24 mouse cellular contexts compared by ENCODE assay signal in the genomic region with DNA sequence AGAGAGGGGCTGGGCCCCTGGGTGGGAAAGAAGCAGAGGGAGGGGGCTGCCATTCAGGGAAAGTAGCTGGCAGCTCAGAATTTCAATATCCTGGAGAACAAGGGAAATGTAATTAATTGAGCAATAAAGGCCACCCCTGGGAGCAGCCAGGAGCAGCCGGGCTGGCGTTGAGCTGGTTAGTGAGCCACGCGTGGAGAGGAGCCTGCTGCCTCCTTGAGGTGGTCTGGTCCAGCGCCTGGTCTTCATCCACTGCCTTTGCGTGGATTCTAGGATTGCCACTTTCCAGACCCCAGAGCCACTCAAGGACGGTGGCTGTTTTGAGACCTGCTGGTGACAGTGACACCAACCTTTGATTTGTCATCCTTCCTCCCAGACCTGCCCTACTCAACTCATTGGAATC. TPM values are rescaled to one million over a fixed set of nuclear protein-coding genes. Genes with fewer than 3 reads are reported as not detected.
DNase-seq lines count a peak whose midpoint lies in the region; ATAC-seq and TF ChIP-seq lines count a peak whose summit lies in the region.
"Had no signal": no experiment of that assay in that cellular context is flagged by ENCODE, and none has a peak within 500 bp of the region (broad histone marks: within the 10 kb centered on the region; RNA-seq: fewer than 3 reads in every experiment).

No protein-coding gene starts in this region.

- no peaks in the 10 kb centered on the region for H3K36me3 ChIP-seq in limb, embryonic 12.5 days
- no peaks in the 10 kb centered on the region for H3K36me3 ChIP-seq in limb, embryonic 10.5 days
- no peaks in the 10 kb centered on the region for H3K36me3 ChIP-seq in midbrain, postnatal 0 days (ENCODE audit: insufficient read depth, low read length)
- no peaks in the 10 kb centered on the region for H3K36me3 ChIP-seq in midbrain, embryonic 10.5 days
- H3K36me3 ChIP-seq in neural tube, embryonic 14.5 days (ENCODE audit: control insufficient read depth, insufficient read depth, low read length) = no peaks in the 10 kb centered on the region
- H3K36me3 ChIP-seq: embryonic facial prominence, embryonic 10.5 days; embryonic facial prominence, embryonic 12.5 days; forebrain, embryonic 15.5 days had no signal

- H3K4me2 ChIP-seq in limb, embryonic 12.5 days = no peak overlapping the region
- H3K4me2 ChIP-seq in midbrain, postnatal 0 days (ENCODE audit: low read depth, low read length, poor library complexity, severe bottlenecking) = no peak overlapping the region
- no peak overlapping the region for H3K4me2 ChIP-seq in neural tube, embryonic 14.5 days (ENCODE audit: low read depth, low read length)
- H3K4me2 ChIP-seq: embryonic facial prominence, embryonic 12.5 days; forebrain, embryonic 13.5 days; forebrain, embryonic 15.5 days had no signal

- H3K4me3 ChIP-seq in limb, embryonic 12.5 days (replicated peaks) = no peak overlapping the region
- no peak overlapping the region for H3K4me3 ChIP-seq in limb, embryonic 10.5 days
- no peak overlapping the region for H3K4me3 ChIP-seq in midbrain, postnatal 0 days (ENCODE audit: low read depth, low read length)
- H3K4me3 ChIP-seq in midbrain, embryonic 10.5 days = no peak overlapping the region
- H3K4me3 ChIP-seq in neural tube, embryonic 14.5 days (ENCODE audit: low read depth, low read length) = no peak overlapping the region
- H3K4me3 ChIP-seq: embryonic facial prominence, embryonic 10.5 days; embryonic facial prominence, embryonic 12.5 days; forebrain, embryonic 13.5 days; forebrain, embryonic 15.5 days had no signal

- H3K9ac ChIP-seq in limb, embryonic 12.5 days (replicated peaks) = no peak overlapping the region
- no peak overlapping the region for H3K9ac ChIP-seq in midbrain, postnatal 0 days (replicated peaks; ENCODE audit: low read length, poor library complexity, severe bottlenecking)
- no peak overlapping the region for H3K9ac ChIP-seq in neural tube, embryonic 14.5 days (replicated peaks; ENCODE audit: low read depth, low read length)
- H3K9ac ChIP-seq: embryonic facial prominence, embryonic 12.5 days; forebrain, embryonic 13.5 days; forebrain, embryonic 15.5 days; forebrain, postnatal 0 days had no signal

- H3K4me1 ChIP-seq in limb, embryonic 12.5 days (replicated peaks) = peaks cover 8% of the 10 kb centered on the region
- H3K4me1 ChIP-seq in limb, embryonic 10.5 days = peaks cover 17% of the 10 kb centered on the region
- H3K4me1 ChIP-seq in midbrain, postnatal 0 days (ENCODE audit: insufficient read depth, low read length) = no peaks in the 10 kb centered on the region
- H3K4me1 ChIP-seq in midbrain, embryonic 10.5 days = peaks cover 11% of the 10 kb centered on the region
- peaks cover 5% of the 10 kb centered on the region; the same call in 1 of the 2 replicates for H3K4me1 ChIP-seq in neural tube, embryonic 14.5 days (ENCODE audit: control insufficient read depth, insufficient read depth, low read length)
- H3K4me1 ChIP-seq: embryonic facial prominence, embryonic 12.5 days; forebrain, embryonic 15.5 days had no signal

- 0 out of 2 replicates have a peak overlapping the region, but pooled peaks have one; percentile 31 for H3K27ac ChIP-seq in limb, embryonic 12.5 days
- no peak overlapping the region for H3K27ac ChIP-seq in limb, embryonic 10.5 days
- no peak overlapping the region for H3K27ac ChIP-seq in midbrain, postnatal 0 days (ENCODE audit: low read depth, low read length)
- no peak overlapping the region for H3K27ac ChIP-seq in midbrain, embryonic 10.5 days (replicated peaks)
- peak overlapping the region; percentile 22; the same call in 1 of the 2 replicates for H3K27ac ChIP-seq in neural tube, embryonic 14.5 days (ENCODE audit: low read depth, low read length)
- H3K27ac ChIP-seq: embryonic facial prominence, embryonic 10.5 days; embryonic facial prominence, embryonic 12.5 days; forebrain, embryonic 13.5 days; forebrain, embryonic 15.5 days had no signal

- H3K9me3 ChIP-seq in limb, embryonic 12.5 days = peaks cover 7% of the 10 kb centered on the region; the same call in 1 of the 2 replicates
- no peaks in the 10 kb centered on the region for H3K9me3 ChIP-seq in limb, embryonic 10.5 days (replicated peaks)
- no peaks in the 10 kb centered on the region for H3K9me3 ChIP-seq in midbrain, postnatal 0 days (ENCODE audit: low read length)
- no peaks in the 10 kb centered on the region for H3K9me3 ChIP-seq in midbrain, embryonic 10.5 days (replicated peaks)
- no peaks in the 10 kb centered on the region for H3K9me3 ChIP-seq in neural tube, embryonic 14.5 days (ENCODE audit: control insufficient read depth, low read length)
- H3K9me3 ChIP-seq: embryonic facial prominence, embryonic 10.5 days; embryonic facial prominence, embryonic 12.5 days; forebrain, embryonic 13.5 days; forebrain, embryonic 15.5 days had no signal

- no peak; the same call in 1 of the 2 replicates for TF ChIP-seq CTCF in midbrain, postnatal 0 days (IDR thresholded peaks at IDR 0.05)
- no peak for TF ChIP-seq CTCF in brain, embryonic 14.5 days (IDR thresholded peaks at IDR 0.05; ENCODE audit: borderline replicate concordance, extremely low read depth, insufficient read depth, insufficient read length)

- TF ChIP-seq POLR2A in brain, embryonic 14.5 days (IDR thresholded peaks at IDR 0.05; ENCODE audit: borderline replicate concordance, extremely low read depth, insufficient read depth, insufficient read length, poor library complexity, severe bottlenecking) = no peak

- 54% methylated on average over 7 of the region's 7 CpGs for WGBS in limb, embryonic 12.5 days
- WGBS in limb, embryonic 10.5 days = 84% methylated on average over 7 of the region's 7 CpGs
- 72% methylated on average over 7 of the region's 7 CpGs for WGBS in midbrain, postnatal 0 days
- WGBS in midbrain, embryonic 10.5 days = 89% methylated on average over 7 of the region's 7 CpGs
- WGBS in neural tube, embryonic 14.5 days = 47% methylated on average over 7 of the region's 7 CpGs

- no peak for ATAC-seq in limb, embryonic 12.5 days (ENCODE audit: insufficient number of reproducible peaks, insufficient read depth, low FRiP score, low TSS enrichment, low read depth)
- no peak for ATAC-seq in midbrain, postnatal 0 days (ENCODE audit: low FRiP score)
- ATAC-seq in neural tube, embryonic 14.5 days (ENCODE audit: low read depth) = peak; percentile 58; the same call in 1 of the 2 replicates
- ATAC-seq: activated CD4-positive, CD25-positive, alpha-beta regulatory T cell, adult 4 months; forebrain, embryonic 13.5 days; forebrain, embryonic 15.5 days; forebrain, postnatal 0 days; Patski had no signal

- DNase-seq in limb, embryonic 10.5 days (ENCODE audit: low spot score) = no peak
- DNase-seq in midbrain, postnatal 0 days (ENCODE audit: low spot score) = peak; percentile 21
- DNase-seq in midbrain, embryonic 10.5 days (ENCODE audit: low spot score) = no peak
- no peak for DNase-seq in neural tube, embryonic 10.5 days (ENCODE audit: extremely low spot score, low spot score)
- peak; percentile 20 for DNase-seq in brain, embryonic 14.5 days (ENCODE audit: low read depth)
- no peak for DNase-seq in cerebellum, adult 11 months
- DNase-seq: adrenal gland, adult 8-10 months; adrenal gland, postnatal 14 days; adrenal gland, postnatal 36 days; cerebellum, adult 11-12 months; cerebellum, adult 2 months; cerebellum, adult 9-10 months; cerebellum, postnatal 25 days; forebrain, postnatal 0 days had no signal

- H3K27me3 ChIP-seq in limb, embryonic 12.5 days = no peaks in the 10 kb centered on the region; the same call in 1 of the 2 replicates
- no peaks in the 10 kb centered on the region for H3K27me3 ChIP-seq in limb, embryonic 10.5 days (ENCODE audit: low read depth, poor library complexity, severe bottlenecking)
- H3K27me3 ChIP-seq in midbrain, postnatal 0 days (ENCODE audit: insufficient read depth, low read length) = no peaks in the 10 kb centered on the region
- 0 out of 2 replicates have a peak, but pooled peaks cover 3% of the 10 kb centered on the region for H3K27me3 ChIP-seq in midbrain, embryonic 10.5 days (ENCODE audit: low read depth, poor library complexity, severe bottlenecking)
- no peaks in the 10 kb centered on the region for H3K27me3 ChIP-seq in neural tube, embryonic 14.5 days (ENCODE audit: control insufficient read depth, insufficient read depth, low read length)
- H3K27me3 ChIP-seq: embryonic facial prominence, embryonic 12.5 days; forebrain, embryonic 15.5 days; Patski had no signal

RNA-seq across cellular contexts. Expression of gene Cacna1i, which starts 59.5 kb away (rescaled TPM):
- not detected in 2 replicates for polyA plus RNA-seq in limb, embryonic 12.5 days (2016; fragmentation: Nextera tagmentation; extraction: Ambion mirVana)
- 0.06 and 0.08 TPM in 2 replicates for polyA plus RNA-seq in limb, embryonic 10.5 days (2016; fragmentation: Nextera tagmentation; extraction: Ambion mirVana)
- total RNA-seq in midbrain, postnatal 0 days (2014; rRNA removed) = 14.6 and 23.2 TPM in 2 replicates
- 0.65 and 1.1 TPM in 2 replicates for polyA plus RNA-seq in midbrain, postnatal 0 days (2015; fragmentation: Nextera tagmentation; extraction: Ambion mirVana)
- polyA plus RNA-seq in midbrain, embryonic 10.5 days (2016; fragmentation: Nextera tagmentation; extraction: Ambion mirVana) = 0.01 TPM in 1 of 2 replicates, not detected in the other
- polyA plus RNA-seq in neural tube, embryonic 14.5 days (2014; fragmentation: Nextera tagmentation; extraction: Ambion mirVana) = 0.71 and 0.95 TPM in 2 replicates
- 3.1 and 6.5 TPM in 2 replicates for polyA plus RNA-seq in brain, embryonic 14.5 days (2012; rRNA removed)
- total RNA-seq: MEL had no signal
- polyA plus RNA-seq: C2C12 had no signal

Comparison
In these comparisons a context has a peak if more than half of its experiments do, and no peak if none do; other contexts are left out.
1. H3K27ac ChIP-seq: peak in limb, embryonic 12.5 days (single experiment) and neural tube, embryonic 14.5 days (single experiment); none in limb, embryonic 10.5 days (single experiment), midbrain, postnatal 0 days (single experiment) and midbrain, embryonic 10.5 days (single experiment).
2. DNase-seq: peak in midbrain, postnatal 0 days (single experiment) and brain, embryonic 14.5 days (single experiment); none in limb, embryonic 10.5 days (single experiment), midbrain, embryonic 10.5 days (single experiment), neural tube, embryonic 10.5 days (single experiment) and cerebellum, adult 11 months (single experiment).